Mouse (Mus musculus) forebrain, embryonic 11.5 days (tissue): ENCODE data around the gene Fbrsl1. TPM values are rescaled to one million over a fixed set of nuclear protein-coding genes. Genes with fewer than 3 reads are reported as not detected.

Experiments
- ATAC-seq: fragments of 200-750 bp; cut with Nextera tagmentation; replicated peaks from 2 replicates; pipeline ENCODE4 v1.8.0; 2017; ENCODE audit warnings: moderate TSS enrichment; ENCODE audit not compliant: low FRiP score
- DNase-seq: peaks from one replicate; pipeline ENCODE4 v3.0.0-alpha.2; 2017; ENCODE audit warnings: low spot score
- H3K27ac ChIP-seq: fragments of 300-500 bp; sonication (generic); 2 replicates; pipeline ENCODE4 v1.5.1; 2014; ENCODE audit warnings: low read depth, low read length
- H3K27me3 ChIP-seq: fragments of 300-500 bp; sonication (generic); 2 replicates; pipeline ENCODE4 v1.6.1; 2014; ENCODE audit warnings: mild to moderate bottlenecking, low read length, mixed read lengths; ENCODE audit not compliant: control insufficient read depth, insufficient read depth
- H3K36me3 ChIP-seq: fragments of 300-500 bp; sonication (generic); 2 replicates; pipeline ENCODE4 v1.6.1; 2014; ENCODE audit warnings: mild to moderate bottlenecking, low read length, moderate library complexity, mixed read lengths; ENCODE audit not compliant: control insufficient read depth, insufficient read depth
- H3K4me1 ChIP-seq: fragments of 300-500 bp; sonication (generic); replicated peaks from 2 replicates; pipeline ENCODE4 v1.6.1; 2014; ENCODE audit warnings: low read length, mixed read lengths; ENCODE audit not compliant: control insufficient read depth, insufficient read depth
- H3K4me2 ChIP-seq: fragments of 300-500 bp; sonication (generic); 2 replicates; pipeline ENCODE4 v1.6.1; 2014; ENCODE audit warnings: low read depth, mild to moderate bottlenecking, low read length, moderate library complexity, mixed read lengths; ENCODE audit not compliant: severe bottlenecking
- H3K4me3 ChIP-seq: fragments of 300-500 bp; sonication (generic); 2 replicates; pipeline ENCODE4 v1.5.1; 2014; ENCODE audit warnings: low read depth, low read length
- H3K9ac ChIP-seq: fragments of 300-500 bp; sonication (generic); 2 replicates; pipeline ENCODE4 v1.6.1; 2014; ENCODE audit warnings: low read length
- H3K9me3 ChIP-seq: fragments of 300-500 bp; sonication (generic); 2 replicates; pipeline ENCODE4 v1.6.1; 2016; ENCODE audit warnings: low read length, mixed read lengths; ENCODE audit not compliant: control insufficient read depth
- WGBS: fragments of 180-500 bp; shearing (Covaris S2); extraction: QIAGEN DNeasy Blood & Tissue Kit; methylation state at CpG from one replicate; pipeline ENCODE4 v1.1.7; 2014; 5-methylcytosine and 5-hydroxymethylcytosine counted together
- polyA plus RNA-seq: library from polyadenylated mRNA; unstranded; fragments of >200 nt; fragmentation: Nextera tagmentation; extraction: Ambion mirVana; gene quantifications from 2 replicates; pipeline ENCODE4 v1.2.1, GENCODE M21; 2014

Gene Fbrsl1
- polyA plus RNA-seq, 1 experiment from 2014 or later: 41.1 TPM

- Histone ChIP-seq H3K36me3 (no peaks in the 10 kb centered on the region), H3K27ac (peak overlapping the region; percentile 93), H3K4me2 (peak overlapping the region; percentile 34; the same call in 1 of the 2 replicates), H3K4me1 (peaks cover 32% of the 10 kb centered on the region), H3K4me3 (no peak overlapping the region), H3K27me3 (no peaks in the 10 kb centered on the region), H3K9ac (peak overlapping the region; percentile 16; the same call in 1 of the 2 replicates), H3K9me3 (no peaks in the 10 kb centered on the region)
- DNase-seq (peak; percentile 92), ATAC-seq (peak; percentile 91)
- WGBS: 9% methylated on average over 7 of the region's 7 CpGs
These were observed 31.4 kb downstream of the Fbrsl1 start for GRCm38 (mm10) chr5:110416825-110417401.

- WGBS: 19% methylated on average over 12 of the region's 13 CpGs
- H3K27ac ChIP-seq: peak overlapping the region; percentile 93
- H3K4me3 ChIP-seq: no peak overlapping the region
- DNase-seq: peak; percentile 61
- peak; percentile 49 for ATAC-seq
- H3K36me3 ChIP-seq: no peaks in the 10 kb centered on the region
- H3K4me2 ChIP-seq: peak overlapping the region; percentile 31; the same call in 1 of the 2 replicates
- H3K9ac ChIP-seq: peak overlapping the region; percentile 44
- no peaks in the 10 kb centered on the region for H3K27me3 ChIP-seq
- H3K4me1 ChIP-seq: peaks cover 32% of the 10 kb centered on the region
- no peaks in the 10 kb centered on the region for H3K9me3 ChIP-seq
These were observed 32.2 kb downstream of the Fbrsl1 start for GRCm38 (mm10) chr5:110415806-110416700.

- H3K9me3 ChIP-seq: no peaks in the 10 kb centered on the region
- WGBS: 78% methylated on average over 5 of the region's 5 CpGs
- no peak overlapping the region for H3K4me2 ChIP-seq
- peak overlapping the region; percentile 93; the same call in 1 of the 2 replicates for H3K27ac ChIP-seq
- peaks cover 32% of the 10 kb centered on the region for H3K4me1 ChIP-seq
- no peaks in the 10 kb centered on the region for H3K27me3 ChIP-seq
- H3K36me3 ChIP-seq: no peaks in the 10 kb centered on the region
- H3K4me3 ChIP-seq: no peak overlapping the region
- ATAC-seq: no peak
- no peak overlapping the region for H3K9ac ChIP-seq
- no peak for DNase-seq
These were observed 33.3 kb downstream of the Fbrsl1 start for GRCm38 (mm10) chr5:110415022-110415421.

- WGBS: 89% methylated on average over 14 of the region's 14 CpGs
- no peak overlapping the region for H3K27ac ChIP-seq
These were observed 35.3 kb downstream of the Fbrsl1 start for GRCm38 (mm10) chr5:110413018-110413417.

GRCm38 (mm10) chr5:110410386-110410785 lies 37.9 kb downstream of the Fbrsl1 start:
- H3K27ac ChIP-seq: no peak overlapping the region
- DNase-seq (no peak), ATAC-seq (no peak)
- 75% methylated on average over 5 of the region's 5 CpGs for WGBS
- no peaks in the 10 kb centered on the region; the same call in 1 of the 2 replicates for H3K36me3 ChIP-seq
- H3K4me1 ChIP-seq: peaks cover 11% of the 10 kb centered on the region; the same call in 1 of the 2 replicates
- no peak overlapping the region for H3K4me3 ChIP-seq
- no peaks in the 10 kb centered on the region for H3K27me3 ChIP-seq
- no peaks in the 10 kb centered on the region for H3K9me3 ChIP-seq
- H3K4me2 ChIP-seq: no peak overlapping the region
- no peak overlapping the region for H3K9ac ChIP-seq

More at GRCm38 (mm10) chr5:110413018-110413417, 35.3 kb downstream of the Fbrsl1 start:
- ATAC-seq: no peak
- H3K4me3 ChIP-seq: no peak overlapping the region
- H3K27me3 ChIP-seq: no peaks in the 10 kb centered on the region
- no peak overlapping the region for H3K9ac ChIP-seq
- H3K4me2 ChIP-seq: no peak overlapping the region
- no peak for DNase-seq
- H3K9me3 ChIP-seq: no peaks in the 10 kb centered on the region
- peaks cover 24% of the 10 kb centered on the region for H3K4me1 ChIP-seq
- no peaks in the 10 kb centered on the region; the same call in 1 of the 2 replicates for H3K36me3 ChIP-seq

- Histone ChIP-seq H3K4me2 (no peak overlapping the region), H3K9ac (no peak overlapping the region), H3K27me3 (no peaks in the 10 kb centered on the region), H3K4me3 (no peak overlapping the region), H3K9me3 (no peaks in the 10 kb centered on the region), H3K4me1 (peaks cover 8% of the 10 kb centered on the region; the same call in 1 of the 2 replicates), H3K36me3 (no peaks in the 10 kb centered on the region; the same call in 1 of the 2 replicates), H3K27ac (no peak overlapping the region)
- ATAC-seq (no peak), DNase-seq (no peak)
- WGBS: 91% methylated on average over 2 of the region's 2 CpGs
These were observed 39.3 kb downstream of the Fbrsl1 start for GRCm38 (mm10) chr5:110408967-110409366.

GRCm38 (mm10) chr5:110406065-110406714 lies 42.1 kb downstream of the Fbrsl1 start:
- H3K9me3 ChIP-seq: no peaks in the 10 kb centered on the region
- peak; percentile 72 for ATAC-seq
- peak overlapping the region; percentile 42; the same call in 1 of the 2 replicates for H3K27ac ChIP-seq
- H3K4me1 ChIP-seq: peaks cover 8% of the 10 kb centered on the region; the same call in 1 of the 2 replicates
- H3K27me3 ChIP-seq: no peaks in the 10 kb centered on the region
- WGBS: 42% methylated on average over 8 of the region's 8 CpGs
- DNase-seq: no peak
- H3K4me2 ChIP-seq: no peak overlapping the region
- H3K36me3 ChIP-seq: no peaks in the 10 kb centered on the region; the same call in 1 of the 2 replicates
- H3K9ac ChIP-seq: peak overlapping the region; percentile 13; the same call in 1 of the 2 replicates
- no peak overlapping the region for H3K4me3 ChIP-seq

GRCm38 (mm10) chr5:110403931-110404330 lies 44.4 kb downstream of the Fbrsl1 start:
- WGBS: 46% methylated on average over 3 of the region's 3 CpGs
- Histone ChIP-seq H3K27me3 (no peaks in the 10 kb centered on the region), H3K9ac (no peak overlapping the region), H3K4me2 (no peak overlapping the region), H3K36me3 (no peaks in the 10 kb centered on the region; the same call in 1 of the 2 replicates), H3K27ac (no peak overlapping the region), H3K9me3 (no peaks in the 10 kb centered on the region), H3K4me3 (no peak overlapping the region), H3K4me1 (peaks cover 8% of the 10 kb centered on the region; the same call in 1 of the 2 replicates)
- no peak for DNase-seq
- ATAC-seq: no peak
